Mouse (Mus musculus): Measurements from ENCODE around the gene Cd164. TPM values are rescaled to one million over a fixed set of nuclear protein-coding genes. Genes with fewer than 3 reads are reported as not detected.

Gene Cd164
- polyA plus RNA-seq, 1 experiment, result 291 TPM

DNA sequence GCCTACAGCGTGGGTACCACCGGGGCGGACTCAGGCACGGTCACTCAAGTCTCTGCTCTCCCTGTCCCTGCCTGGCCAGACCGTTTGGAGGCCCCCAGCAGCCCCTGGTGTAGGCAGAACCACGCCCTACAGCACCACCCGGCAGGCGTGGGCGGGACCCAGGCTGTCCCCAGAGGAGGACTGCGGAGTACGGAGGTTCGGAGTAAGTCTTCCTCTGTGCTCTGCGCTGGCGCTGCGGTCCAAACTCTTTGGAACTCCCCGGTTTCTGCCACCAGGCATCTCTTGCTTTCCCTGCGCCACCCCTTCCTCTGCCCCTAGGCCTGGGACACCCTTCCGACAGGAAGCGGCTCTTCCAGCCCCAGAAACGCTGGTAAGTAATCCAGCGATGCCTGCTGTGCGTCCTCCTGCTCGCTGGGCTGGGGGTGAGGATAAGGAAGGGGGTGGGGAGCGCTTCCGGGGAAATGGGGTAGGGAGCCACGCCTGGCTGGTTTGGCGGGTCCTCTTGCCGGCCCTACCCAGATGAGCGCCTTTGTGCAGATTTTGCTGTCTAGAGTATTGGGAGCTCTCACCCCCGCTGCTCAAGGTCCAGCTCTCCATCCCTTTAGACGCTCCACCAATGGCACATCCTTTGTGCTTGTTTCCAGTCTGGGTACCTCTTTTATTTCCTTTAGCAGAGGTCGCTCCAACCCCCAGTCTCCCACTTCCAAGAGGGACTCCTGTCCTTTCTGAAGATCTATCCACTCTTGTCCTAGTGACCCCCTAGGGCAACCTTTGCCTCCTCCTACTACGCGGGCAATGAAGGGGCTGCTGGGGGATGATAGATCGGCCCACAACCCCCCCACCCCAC, 42.8 kb upstream of the Cd164 start, which contains the start of gene Mical1:
TSS of gene Mical1 (plus strand) at position 144 of the 847 bp plus-strand sequence.
- Histone ChIP-seq H3K27me3 (replicated peaks; ENCODE audit: control insufficient read depth, insufficient read depth, low read length) (no peaks in the 10 kb centered on the region), H3K4me3 (ENCODE audit: insufficient read depth, low read depth, low read length) (peak within 1 kb of the TSS; percentile 67), H3K36me3 (ENCODE audit: control insufficient read depth, insufficient read depth, low read length) (no peaks in the 10 kb centered on the region), H3K27ac (ENCODE audit: insufficient read depth, low read depth, low read length) (peak within 1 kb of the TSS; percentile 64), H3K4me1 (ENCODE audit: control insufficient read depth, insufficient read depth, low read length) (no peaks in the 10 kb centered on the region)
- peak; percentile 58 for DNase-seq
- TF ChIP-seq POLR2A (IDR thresholded peaks at IDR 0.05; ENCODE audit: low read depth, low read length) (no peak), CTCF (conservative IDR thresholded peaks at IDR 0.05; ENCODE audit: insufficient read depth, insufficient read length, low read depth, low read length) (no peak)
- WGBS, result 5% methylated on average over 35 of the region's 35 CpGs

DNA sequence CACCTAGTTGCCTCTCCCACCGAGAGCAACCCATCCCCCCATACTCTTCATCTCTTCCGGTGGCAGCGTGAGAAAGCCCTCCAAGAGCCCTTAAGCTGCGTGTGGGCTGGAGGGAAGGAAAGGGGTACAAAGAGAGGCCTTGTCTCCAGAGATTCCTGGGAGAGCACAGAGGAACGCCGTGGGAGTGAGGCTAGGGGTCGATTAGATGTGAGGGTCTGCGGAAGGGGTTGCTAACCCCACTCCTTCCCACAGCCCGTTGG, 42.3 kb upstream of the Cd164 start:
- Histone ChIP-seq H3K4me1 (ENCODE audit: control insufficient read depth, insufficient read depth, low read length) (no peaks in the 10 kb centered on the region), H3K36me3 (ENCODE audit: control insufficient read depth, insufficient read depth, low read length) (no peaks in the 10 kb centered on the region), H3K27me3 (replicated peaks; ENCODE audit: control insufficient read depth, insufficient read depth, low read length) (no peaks in the 10 kb centered on the region), H3K4me3 (ENCODE audit: insufficient read depth, low read depth, low read length) (peak overlapping the region; percentile 67), H3K27ac (ENCODE audit: insufficient read depth, low read depth, low read length) (no peak overlapping the region)
- TF ChIP-seq POLR2A (IDR thresholded peaks at IDR 0.05; ENCODE audit: low read depth, low read length), result no peak
- TF ChIP-seq CTCF (conservative IDR thresholded peaks at IDR 0.05; ENCODE audit: insufficient read depth, insufficient read length, low read depth, low read length), result no peak
- 8% methylated on average over 9 of the region's 9 CpGs for WGBS
- DNase-seq, result no peak

DNA sequence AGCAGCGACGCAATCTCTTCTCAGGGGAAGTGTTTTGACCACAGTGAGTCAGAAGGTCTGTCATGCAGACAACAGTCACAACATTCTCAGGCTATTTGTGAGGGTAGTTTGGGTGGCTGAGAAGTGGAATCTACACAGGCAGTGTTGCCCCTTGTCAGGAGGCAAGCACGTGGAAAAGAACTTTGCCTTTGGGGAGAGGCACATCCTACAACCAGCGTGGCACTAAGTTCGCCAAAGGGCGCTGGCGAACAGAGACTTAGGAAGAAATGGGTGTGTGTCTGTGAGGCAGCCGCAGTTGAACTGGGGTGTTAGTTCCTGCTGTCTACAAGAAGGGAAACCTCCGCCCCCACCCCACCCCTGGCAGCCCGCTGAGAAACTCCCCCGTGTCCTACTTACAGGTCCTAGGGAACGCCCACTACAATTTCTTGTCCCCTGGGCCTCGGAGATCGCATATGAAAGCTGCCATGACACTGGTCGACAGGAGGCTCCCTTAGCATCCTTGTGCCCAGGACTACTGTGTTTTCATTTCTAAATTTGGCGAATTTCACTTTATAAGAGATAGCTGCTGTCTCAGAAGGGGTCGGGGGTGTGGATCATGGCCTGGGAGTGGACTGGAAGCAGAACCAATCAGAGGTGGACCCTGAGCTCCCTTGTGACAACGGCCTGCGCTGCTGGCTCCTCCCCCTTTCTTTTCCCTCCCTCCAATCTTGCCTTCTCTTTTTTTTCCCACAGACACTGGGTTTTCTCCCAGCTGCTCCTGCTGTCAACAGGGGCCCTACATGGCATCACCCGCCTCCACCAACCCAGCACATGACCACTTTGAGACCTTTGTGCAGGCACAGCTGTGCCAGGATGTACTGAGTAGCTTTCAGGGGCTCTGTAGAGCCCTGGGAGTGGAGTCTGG, 41.7 kb upstream of the Cd164 start:
- no peaks in the 10 kb centered on the region for H3K36me3 ChIP-seq (ENCODE audit: control insufficient read depth, insufficient read depth, low read length)
- peak overlapping the region; percentile 67 for H3K4me3 ChIP-seq (ENCODE audit: insufficient read depth, low read depth, low read length)
- no peaks in the 10 kb centered on the region for H3K27me3 ChIP-seq (replicated peaks; ENCODE audit: control insufficient read depth, insufficient read depth, low read length)
- no peak overlapping the region for H3K27ac ChIP-seq (ENCODE audit: insufficient read depth, low read depth, low read length)
- no peak for TF ChIP-seq POLR2A (IDR thresholded peaks at IDR 0.05; ENCODE audit: low read depth, low read length)
- TF ChIP-seq CTCF (conservative IDR thresholded peaks at IDR 0.05; ENCODE audit: insufficient read depth, insufficient read length, low read depth, low read length), result no peak
- peak; percentile 78 for DNase-seq
- no peaks in the 10 kb centered on the region for H3K4me1 ChIP-seq (ENCODE audit: control insufficient read depth, insufficient read depth, low read length)
- 22% methylated on average over 20 of the region's 20 CpGs for WGBS

DNA sequence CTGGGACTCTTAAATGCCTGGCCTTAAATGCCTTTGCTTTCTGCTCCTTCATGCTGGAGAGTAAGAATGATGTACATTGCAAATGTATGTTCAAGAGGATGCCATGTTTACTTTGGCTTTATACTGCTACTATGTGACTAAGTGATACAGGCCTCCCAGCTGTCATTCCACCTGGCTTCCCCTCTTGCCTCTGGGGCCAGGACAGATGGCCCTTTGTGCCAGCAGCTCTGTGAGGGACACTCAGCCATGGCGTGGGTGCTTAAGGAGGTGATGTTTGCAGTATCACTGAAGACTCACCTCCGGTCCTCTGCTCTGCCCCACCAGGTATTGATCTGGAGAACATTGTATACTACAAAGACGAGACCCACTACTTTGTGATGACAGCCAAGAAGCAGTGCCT, 39.3 kb upstream of the Cd164 start:
- no peak for DNase-seq
- H3K36me3 ChIP-seq (ENCODE audit: control insufficient read depth, insufficient read depth, low read length), result no peaks in the 10 kb centered on the region
- WGBS, result 98% methylated on average over 3 of the region's 3 CpGs
- no peak overlapping the region for H3K27ac ChIP-seq (ENCODE audit: insufficient read depth, low read depth, low read length)
- H3K4me1 ChIP-seq (ENCODE audit: control insufficient read depth, insufficient read depth, low read length), result no peaks in the 10 kb centered on the region
- H3K4me3 ChIP-seq (ENCODE audit: insufficient read depth, low read depth, low read length), result no peak overlapping the region
- no peak for TF ChIP-seq CTCF (conservative IDR thresholded peaks at IDR 0.05; ENCODE audit: insufficient read depth, insufficient read length, low read depth, low read length)
- TF ChIP-seq POLR2A (IDR thresholded peaks at IDR 0.05; ENCODE audit: low read depth, low read length), result no peak
- no peaks in the 10 kb centered on the region for H3K27me3 ChIP-seq (replicated peaks; ENCODE audit: control insufficient read depth, insufficient read depth, low read length)

DNA sequence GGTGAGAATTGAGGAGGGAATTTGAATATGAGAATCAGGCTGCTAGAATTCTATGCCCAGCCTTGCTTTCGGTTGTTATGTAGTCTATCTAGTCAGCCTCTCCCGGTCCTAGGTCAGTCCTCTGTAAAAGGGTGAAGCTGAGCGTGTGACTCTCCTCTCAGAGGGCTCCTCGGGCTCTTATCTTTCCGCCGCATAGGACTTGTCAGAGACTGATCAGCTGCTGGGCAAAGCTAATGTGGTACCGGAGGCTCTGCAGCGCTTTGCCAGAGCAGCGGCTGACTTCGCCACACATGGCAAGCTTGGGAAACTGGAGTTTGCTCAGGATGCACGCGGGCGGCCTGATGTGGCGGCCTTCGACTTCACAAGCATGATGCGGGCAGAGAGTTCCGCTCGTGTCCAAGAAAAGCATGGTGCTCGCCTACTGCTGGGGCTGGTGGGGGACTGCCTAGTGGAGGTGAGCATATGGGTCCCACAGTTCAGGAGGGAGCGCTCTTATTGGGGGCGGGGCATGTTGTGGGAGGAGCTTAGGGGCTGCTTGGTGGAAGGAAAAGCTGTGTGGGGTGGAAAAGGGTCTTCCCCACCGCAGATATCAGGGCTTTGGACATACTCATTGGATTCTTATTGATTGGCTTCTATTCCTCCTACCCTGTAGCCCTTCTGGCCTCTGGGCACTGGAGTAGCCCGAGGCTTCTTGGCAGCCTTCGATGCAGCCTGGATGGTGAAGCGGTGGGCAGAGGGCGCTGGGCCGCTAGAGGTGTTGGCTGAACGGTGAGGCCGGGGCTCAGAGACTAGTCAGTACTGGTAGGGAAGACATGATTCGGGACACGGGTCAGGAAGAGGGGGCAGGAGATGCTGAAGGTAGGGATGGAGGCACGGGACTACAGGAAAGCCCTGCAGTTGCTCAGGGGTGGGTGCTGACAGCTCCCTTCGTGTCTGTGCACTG, 38.0 kb upstream of the Cd164 start:
- 73% methylated on average over 33 of the region's 33 CpGs for WGBS
- H3K36me3 ChIP-seq (ENCODE audit: control insufficient read depth, insufficient read depth, low read length), result no peaks in the 10 kb centered on the region

DNA sequence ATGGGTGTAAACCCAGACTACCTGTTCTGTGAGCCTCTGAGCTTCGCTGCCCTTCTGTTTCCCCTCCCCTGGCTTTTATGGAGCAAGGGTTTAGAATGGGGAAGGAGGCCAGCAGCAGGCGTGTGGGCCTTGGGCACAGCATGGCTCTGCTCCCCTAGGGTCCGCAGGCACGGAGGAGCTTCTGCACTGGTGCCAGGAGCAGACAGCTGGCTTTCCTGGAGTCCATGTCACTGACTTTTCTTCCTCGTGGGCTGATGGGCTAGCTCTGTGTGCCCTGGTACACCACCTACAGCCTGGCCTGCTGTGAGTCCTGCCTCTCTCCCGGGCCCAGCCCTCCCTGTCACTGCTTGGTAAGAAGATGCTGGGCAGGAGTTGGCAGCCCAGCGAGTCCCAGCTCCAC, 36.8 kb upstream of the Cd164 start:
- Histone ChIP-seq H3K4me3 (ENCODE audit: insufficient read depth, low read depth, low read length) (no peak overlapping the region), H3K27me3 (replicated peaks; ENCODE audit: control insufficient read depth, insufficient read depth, low read length) (no peaks in the 10 kb centered on the region), H3K27ac (ENCODE audit: insufficient read depth, low read depth, low read length) (no peak overlapping the region), H3K4me1 (ENCODE audit: control insufficient read depth, insufficient read depth, low read length) (no peaks in the 10 kb centered on the region), H3K36me3 (ENCODE audit: control insufficient read depth, insufficient read depth, low read length) (no peaks in the 10 kb centered on the region)
- TF ChIP-seq POLR2A (IDR thresholded peaks at IDR 0.05; ENCODE audit: low read depth, low read length) (no peak), CTCF (conservative IDR thresholded peaks at IDR 0.05; ENCODE audit: insufficient read depth, insufficient read length, low read depth, low read length) (no peak)
- no peak for DNase-seq
- WGBS, result 86% methylated on average over 7 of the region's 7 CpGs

More for the DNA sequence above, 38.0 kb upstream of the Cd164 start:
- Histone ChIP-seq H3K27me3 (replicated peaks; ENCODE audit: control insufficient read depth, insufficient read depth, low read length) (no peaks in the 10 kb centered on the region), H3K27ac (ENCODE audit: insufficient read depth, low read depth, low read length) (no peak overlapping the region), H3K4me3 (ENCODE audit: insufficient read depth, low read depth, low read length) (no peak overlapping the region), H3K4me1 (ENCODE audit: control insufficient read depth, insufficient read depth, low read length) (no peaks in the 10 kb centered on the region)
- TF ChIP-seq CTCF (conservative IDR thresholded peaks at IDR 0.05; ENCODE audit: insufficient read depth, insufficient read length, low read depth, low read length) (no peak), POLR2A (IDR thresholded peaks at IDR 0.05; ENCODE audit: low read depth, low read length) (no peak)
- no peak for DNase-seq
